Comparison of ENCODE assay signal across 11 mouse cellular contexts in the genomic region with DNA sequence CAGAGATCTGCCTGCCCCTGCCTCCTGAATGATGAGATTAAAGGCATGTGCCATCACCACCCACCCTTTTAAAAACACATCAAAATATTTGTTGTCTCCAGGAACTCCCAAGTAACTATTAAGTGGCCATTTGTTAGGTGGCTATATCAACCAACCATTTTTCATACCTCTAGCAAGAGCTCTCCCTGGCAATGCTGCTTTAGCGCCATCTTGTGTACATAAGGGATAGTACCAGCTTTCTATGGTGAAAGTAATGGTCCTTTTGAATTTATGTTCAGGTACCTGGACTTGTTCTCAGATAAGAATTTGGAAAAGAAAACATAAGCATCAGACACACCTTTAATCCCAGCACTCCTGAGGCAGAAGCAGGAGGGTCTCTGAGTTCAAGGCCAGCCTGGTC. TPM values are rescaled to one million over a fixed set of nuclear protein-coding genes. Genes with fewer than 3 reads are reported as not detected.
DNase-seq lines count a peak whose midpoint lies in the region; ATAC-seq and TF ChIP-seq lines count a peak whose summit lies in the region.
"Had no signal": no experiment of that assay in that cellular context is flagged by ENCODE, and none has a peak within 500 bp of the region (broad histone marks: within the 10 kb centered on the region; RNA-seq: fewer than 3 reads in every experiment).

No protein-coding gene starts in this region.

- H3K4me3 ChIP-seq in heart, embryonic 12.5 days: no peak overlapping the region
- no peak overlapping the region for H3K4me3 ChIP-seq in kidney, postnatal 0 days (replicated peaks; ENCODE audit: low read depth, low read length)
- H3K4me3 ChIP-seq: embryonic facial prominence, embryonic 12.5 days; limb, embryonic 15.5 days; stomach, embryonic 15.5 days had no signal

- no peak overlapping the region for H3K27ac ChIP-seq in heart, embryonic 12.5 days (ENCODE audit: poor library complexity, severe bottlenecking)
- H3K27ac ChIP-seq in kidney, postnatal 0 days: no peak overlapping the region
- H3K27ac ChIP-seq: embryonic facial prominence, embryonic 12.5 days; limb, embryonic 15.5 days; stomach, embryonic 15.5 days had no signal

- no peaks in the 10 kb centered on the region for H3K36me3 ChIP-seq in heart, embryonic 12.5 days
- no peaks in the 10 kb centered on the region for H3K36me3 ChIP-seq in kidney, postnatal 0 days (ENCODE audit: insufficient read depth, low read length)
- H3K36me3 ChIP-seq: embryonic facial prominence, embryonic 12.5 days; limb, embryonic 15.5 days; stomach, embryonic 15.5 days had no signal

- H3K9me3 ChIP-seq in heart, embryonic 12.5 days (replicated peaks): no peaks in the 10 kb centered on the region
- no peaks in the 10 kb centered on the region for H3K9me3 ChIP-seq in kidney, postnatal 0 days (replicated peaks; ENCODE audit: low read length)
- H3K9me3 ChIP-seq: embryonic facial prominence, embryonic 12.5 days; limb, embryonic 15.5 days; stomach, embryonic 15.5 days had no signal

- no peak overlapping the region for H3K4me2 ChIP-seq in heart, embryonic 12.5 days
- no peak overlapping the region for H3K4me2 ChIP-seq in kidney, postnatal 0 days (ENCODE audit: low read length)
- H3K4me2 ChIP-seq: embryonic facial prominence, embryonic 12.5 days; limb, embryonic 15.5 days; stomach, embryonic 15.5 days had no signal

- intact Hi-C loops in heart, postnatal 10 days (cut with DNase I): loop anchor here (1.0 kb wide), 2 partner anchors 47 to 123 kb away; a partner anchor contains a TSS

- DNase-seq in heart, postnatal 10 days: peak; percentile 44 to 66
- peak; percentile 74 for DNase-seq in thymus, postnatal 0 days (ENCODE audit: low spot score)
- no peak for DNase-seq in thymus, postnatal 4 days
- peak; percentile 56 for DNase-seq in cerebellum, adult 9-11 months
- peak; percentile 86 for DNase-seq in kidney, postnatal 0 days (ENCODE audit: low spot score)
- peak; percentile 86 for DNase-seq in retina, embryonic 14.5 days (ENCODE audit: low spot score)
- DNase-seq in neural tube, embryonic 10.5 days (ENCODE audit: extremely low spot score, low spot score): no peak

- 0% methylated on average over 1 of the region's 1 CpGs for WGBS in heart, embryonic 12.5 days
- 0% methylated on average over 1 of the region's 1 CpGs for WGBS in kidney, postnatal 0 days

- TF ChIP-seq CTCF in kidney, postnatal 0 days (IDR thresholded peaks at IDR 0.05; ENCODE audit: low read depth): peak; percentile 98

- H3K9ac ChIP-seq in heart, embryonic 12.5 days: no peak overlapping the region
- H3K9ac ChIP-seq in kidney, postnatal 0 days (ENCODE audit: low read depth, low read length): no peak overlapping the region
- H3K9ac ChIP-seq: embryonic facial prominence, embryonic 12.5 days; limb, embryonic 15.5 days; stomach, embryonic 15.5 days had no signal

- no peaks in the 10 kb centered on the region for H3K4me1 ChIP-seq in heart, embryonic 12.5 days (replicated peaks)
- H3K4me1 ChIP-seq in kidney, postnatal 0 days (replicated peaks; ENCODE audit: insufficient read depth, low read length): no peaks in the 10 kb centered on the region
- H3K4me1 ChIP-seq: limb, embryonic 15.5 days; stomach, embryonic 15.5 days had no signal

- ATAC-seq in heart, embryonic 12.5 days (ENCODE audit: insufficient number of reproducible peaks, low FRiP score): no peak
- ATAC-seq in kidney, postnatal 0 days (replicated peaks; ENCODE audit: low FRiP score, low read depth): no peak

- H3K27me3 ChIP-seq in heart, embryonic 12.5 days (replicated peaks): peaks cover 12% of the 10 kb centered on the region
- no peaks in the 10 kb centered on the region for H3K27me3 ChIP-seq in kidney, postnatal 0 days (ENCODE audit: insufficient read depth, low read length)
- H3K27me3 ChIP-seq: embryonic facial prominence, embryonic 12.5 days had no signal

RNA-seq across cellular contexts. Expression of a gene that starts 9.9 kb away (rescaled TPM):
- not detected for total RNA-seq in heart, postnatal 10 days (2021)
- not detected in 2 replicates for polyA plus RNA-seq in heart, embryonic 12.5 days (2016; fragmentation: Nextera tagmentation; extraction: Ambion mirVana)
- 0.60 and 0.64 TPM in 2 replicates for polyA plus RNA-seq in thymus, postnatal 0 days (2015; fragmentation: Nextera tagmentation; extraction: Ambion mirVana)
- 0.15 and 0.29 TPM in 2 replicates for polyA plus RNA-seq in kidney, postnatal 0 days (2015; fragmentation: Nextera tagmentation; extraction: Ambion mirVana)

RNA-seq across cellular contexts. Expression of a gene that starts 10.5 kb away (rescaled TPM):
- not detected for total RNA-seq in heart, postnatal 10 days (2021)
- not detected in 2 replicates for polyA plus RNA-seq in heart, embryonic 12.5 days (2016; fragmentation: Nextera tagmentation; extraction: Ambion mirVana)
- not detected in 2 replicates for polyA plus RNA-seq in thymus, postnatal 0 days (2015; fragmentation: Nextera tagmentation; extraction: Ambion mirVana)
- polyA plus RNA-seq in kidney, postnatal 0 days (2015; fragmentation: Nextera tagmentation; extraction: Ambion mirVana): not detected in 2 replicates
- polyA plus RNA-seq: embryonic facial prominence, embryonic 12.5 days; limb, embryonic 15.5 days; stomach, embryonic 15.5 days had no signal

RNA-seq across cellular contexts. Expression of a gene that starts 21.5 kb away (rescaled TPM):
- 10 to 100 TPM; 54.9 to 60.4 TPM for total RNA-seq in heart, postnatal 10 days (2021)
- 91.4 and 95.0 TPM in 2 replicates for polyA plus RNA-seq in heart, embryonic 12.5 days (2016; fragmentation: Nextera tagmentation; extraction: Ambion mirVana)
- polyA plus RNA-seq in thymus, postnatal 0 days (2015; fragmentation: Nextera tagmentation; extraction: Ambion mirVana): 159 and 161 TPM in 2 replicates
- polyA plus RNA-seq in kidney, postnatal 0 days (2015; fragmentation: Nextera tagmentation; extraction: Ambion mirVana): 103 and 105 TPM in 2 replicates

RNA-seq across cellular contexts. Expression of a gene that starts 47.1 kb away (rescaled TPM):
- 1 to 10 TPM; 4.4 to 6.7 TPM for total RNA-seq in heart, postnatal 10 days (2021)
- polyA plus RNA-seq in heart, embryonic 12.5 days (2016; fragmentation: Nextera tagmentation; extraction: Ambion mirVana): 3.8 and 4.0 TPM in 2 replicates
- 41.8 and 43.9 TPM in 2 replicates for polyA plus RNA-seq in thymus, postnatal 0 days (2015; fragmentation: Nextera tagmentation; extraction: Ambion mirVana)
- polyA plus RNA-seq in kidney, postnatal 0 days (2015; fragmentation: Nextera tagmentation; extraction: Ambion mirVana): 8.9 and 9.1 TPM in 2 replicates

RNA-seq across cellular contexts. Expression of a gene that starts 51.6 kb away (rescaled TPM):
- 1 to 10 TPM; 3.9 to 4.3 TPM for total RNA-seq in heart, postnatal 10 days (2021)
- polyA plus RNA-seq in heart, embryonic 12.5 days (2016; fragmentation: Nextera tagmentation; extraction: Ambion mirVana): 7.9 and 9.5 TPM in 2 replicates
- polyA plus RNA-seq in thymus, postnatal 0 days (2015; fragmentation: Nextera tagmentation; extraction: Ambion mirVana): 6.3 and 6.9 TPM in 2 replicates
- polyA plus RNA-seq in kidney, postnatal 0 days (2015; fragmentation: Nextera tagmentation; extraction: Ambion mirVana): 10.8 and 11.9 TPM in 2 replicates

Comparison
In these comparisons a context has a peak if more than half of its experiments do, and no peak if none do; other contexts are left out.
1. DNase-seq: peak in heart, postnatal 10 days (2 of 2), thymus, postnatal 0 days (single experiment), cerebellum, adult 9-11 months (single experiment), kidney, postnatal 0 days (single experiment) and retina, embryonic 14.5 days (single experiment); none in thymus, postnatal 4 days (single experiment) and neural tube, embryonic 10.5 days (single experiment).